16 mouse cellular contexts compared by ENCODE assay signal in genomic region chr4:41116817-41117216, GRCm38 (mm10). TPM values are rescaled to one million over a fixed set of nuclear protein-coding genes. Genes with fewer than 3 reads are reported as not detected.
"Had no signal": no experiment of that assay in that cellular context is flagged by ENCODE, and none has a peak within 500 bp of the region (broad histone marks: within the 10 kb centered on the region; RNA-seq: fewer than 3 reads in every experiment).

No protein-coding gene starts in this region.

- H3K27ac ChIP-seq: liver, embryonic 14.5 days; macrophage; midbrain, embryonic 12.5 days; neural tube, embryonic 12.5 days had no signal

- H3K9ac ChIP-seq: liver, embryonic 14.5 days; lung, embryonic 14.5 days; midbrain, embryonic 12.5 days; neural tube, embryonic 12.5 days had no signal

- H3K4me1 ChIP-seq: megakaryocyte, embryonic 14.5 days; midbrain, embryonic 12.5 days; neural tube, embryonic 12.5 days had no signal

- H3K4me3 ChIP-seq: megakaryocyte, embryonic 14.5 days; midbrain, embryonic 12.5 days; neural tube, embryonic 12.5 days had no signal

- H3K9me3 ChIP-seq: megakaryocyte, embryonic 14.5 days; midbrain, embryonic 12.5 days; neural tube, embryonic 12.5 days had no signal

- H3K4me2 ChIP-seq: lung, embryonic 14.5 days; midbrain, embryonic 12.5 days; neural tube, embryonic 12.5 days had no signal

- DNase-seq: lung, adult 18-20 months; lung, embryonic 14.5 days; lung, postnatal 10 days; midbrain, embryonic 14.5 days; right cerebral cortex, postnatal 25 days; right cerebral cortex, postnatal 4 days; spleen, adult 18-20 months; thymus, adult 18-20 months; thymus, postnatal 25 days; thymus, postnatal 4 days had no signal

- H3K27me3 ChIP-seq: megakaryocyte, embryonic 14.5 days; midbrain, embryonic 12.5 days; neural tube, embryonic 12.5 days had no signal

RNA-seq across cellular contexts. Expression of gene Aqp3, which starts 18.8 kb away (rescaled TPM):
- total RNA-seq: megakaryocyte progenitor cell, adult 5-6 weeks had no signal
- polyA plus RNA-seq: macrophage; midbrain, embryonic 14.5 days had no signal
